Mouse (Mus musculus) adrenal gland, adult (tissue): ENCODE results near the gene A930002H24Rik.
"Not testable (repeated sequence)": the region's sequence is repeated elsewhere in the genome, so short reads cannot be mapped to it uniquely, and the experiment has no call there.

Source experiments
- DNase-seq, 2 experiments: peaks; one replicate each; pipeline ENCODE4 v3.0.0; 2022 to 2023; ENCODE audit warnings: low spot score in 1 of 2; ENCODE audit not compliant: inconsistent age in 2 of 2

The A930002H24Rik gene

DNA sequence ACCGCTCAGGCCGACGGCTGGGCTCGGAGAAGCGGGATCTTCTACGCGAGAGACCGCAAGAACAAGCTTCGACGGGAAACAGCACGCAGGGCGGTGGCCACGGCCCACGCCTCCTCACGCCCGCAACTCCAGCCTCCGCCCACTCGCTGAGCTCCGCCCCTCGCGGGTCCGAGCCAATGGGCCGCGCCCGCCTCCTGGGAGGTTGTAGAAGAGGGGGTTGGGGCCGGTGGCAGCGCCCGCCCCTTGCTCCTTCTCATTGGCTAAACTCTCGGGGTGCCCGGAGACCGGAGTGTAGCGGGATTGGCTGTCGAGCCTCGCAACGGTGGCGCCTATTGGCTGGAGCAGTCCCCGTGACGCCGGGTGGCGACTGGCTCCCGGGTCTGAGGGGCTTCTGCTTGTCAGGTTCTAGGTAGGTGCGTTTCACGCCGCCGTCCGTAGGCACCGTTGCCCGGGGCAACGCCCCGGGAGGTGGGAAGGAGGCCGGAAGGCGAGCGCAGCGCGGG, at the start of gene A930002H24Rik:
A930002H24Rik (minus strand) TSS at position 145 of the 503 bp plus-strand sequence.
- peak; percentile 99 for DNase-seq

GRCm38 (mm10) chr17:63909297-63909696, 45.7 kb upstream of the A930002H24Rik start:
- DNase-seq, result no peak

- no peak for DNase-seq
Measured at GRCm38 (mm10) chr17:63897050-63897449, 33.5 kb upstream of the A930002H24Rik start.

GRCm38 (mm10) chr17:63895829-63896228, 32.2 kb upstream of the A930002H24Rik start:
- no peak for DNase-seq

DNA sequence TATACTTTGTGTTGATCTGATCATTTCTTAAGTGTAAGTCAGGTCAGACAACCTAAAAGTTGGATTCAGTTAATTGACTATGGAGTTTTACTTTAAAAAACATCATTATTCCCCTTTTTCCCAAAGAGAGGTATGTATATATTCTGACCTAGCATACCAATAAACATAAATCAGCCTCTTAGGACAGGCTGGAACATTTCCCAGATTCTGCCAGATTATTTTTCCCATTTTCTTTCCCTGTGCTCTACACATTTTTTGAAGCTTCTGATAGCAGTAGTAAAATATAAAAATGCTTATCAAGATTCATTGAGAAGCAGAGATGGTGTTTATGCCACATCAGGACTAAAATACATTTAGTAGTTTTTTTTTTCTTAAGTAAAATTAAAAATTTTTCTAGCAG, 27.0 kb upstream of the A930002H24Rik start:
- DNase-seq, result no peak

DNA sequence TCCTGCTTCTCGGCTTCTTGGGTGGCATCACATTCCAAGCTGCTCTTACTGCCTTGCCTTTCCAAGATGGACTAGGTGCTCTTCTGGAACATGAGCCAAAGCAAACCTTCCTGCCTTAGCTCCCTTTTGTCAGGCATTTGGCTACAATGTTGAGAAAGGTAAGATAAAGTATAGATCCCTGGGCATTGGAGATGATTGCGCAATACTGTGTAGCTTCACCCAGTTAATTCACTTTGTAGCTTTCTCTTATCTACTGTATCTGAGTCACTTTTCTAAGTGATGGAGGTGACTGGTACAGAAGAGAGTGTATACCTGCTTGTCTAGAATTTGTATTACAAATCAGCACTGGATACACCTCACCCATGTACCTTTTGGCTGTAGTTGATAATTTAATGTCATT, 23.4 kb upstream of the A930002H24Rik start:
- DNase-seq, result no peak

DNA sequence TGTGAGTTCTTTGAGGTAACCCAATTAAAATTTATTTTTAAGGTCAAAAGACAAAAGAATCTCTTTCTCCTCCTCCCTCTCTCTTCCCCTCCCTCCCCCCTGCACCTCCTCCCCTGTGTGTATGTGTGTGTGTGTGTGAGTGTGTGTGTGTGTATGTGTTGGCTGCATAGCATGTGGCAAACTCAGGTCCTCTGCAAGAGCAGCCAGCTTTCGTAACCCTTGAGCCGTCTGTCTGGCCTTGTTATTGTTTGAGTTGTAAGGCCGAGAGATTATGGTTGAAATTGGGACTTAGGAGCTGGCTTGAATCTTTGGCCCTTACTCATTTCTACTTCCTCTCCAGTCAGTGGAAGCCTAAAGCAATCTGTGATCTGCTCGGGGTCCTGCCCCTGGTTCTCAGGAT, 16.4 kb upstream of the A930002H24Rik start:
- peak in 1 of 2 experiments; percentile 41 for DNase-seq

DNA sequence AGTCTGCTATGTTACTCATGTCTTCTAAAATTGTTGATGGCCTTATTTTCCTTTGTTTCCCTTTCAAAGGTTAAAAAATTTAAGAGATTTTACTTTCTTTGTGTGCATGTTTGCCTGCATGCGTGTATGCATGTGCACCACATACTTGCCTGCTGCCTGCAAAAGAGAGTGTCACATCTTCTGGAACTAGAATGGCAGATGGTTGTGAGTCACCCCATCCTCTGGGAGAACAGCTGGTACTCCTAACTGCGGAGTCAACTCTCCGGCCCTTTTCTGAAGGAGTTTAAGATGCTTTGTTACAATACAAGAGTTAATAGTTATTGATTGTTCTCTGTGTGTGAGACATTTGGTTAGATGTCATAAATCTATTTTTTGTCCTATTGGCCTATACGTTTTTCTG, 15.3 kb upstream of the A930002H24Rik start:
- DNase-seq, result no peak

GRCm38 (mm10) chr17:63871773-63872172, 8.2 kb upstream of the A930002H24Rik start:
- no peak for DNase-seq

DNA sequence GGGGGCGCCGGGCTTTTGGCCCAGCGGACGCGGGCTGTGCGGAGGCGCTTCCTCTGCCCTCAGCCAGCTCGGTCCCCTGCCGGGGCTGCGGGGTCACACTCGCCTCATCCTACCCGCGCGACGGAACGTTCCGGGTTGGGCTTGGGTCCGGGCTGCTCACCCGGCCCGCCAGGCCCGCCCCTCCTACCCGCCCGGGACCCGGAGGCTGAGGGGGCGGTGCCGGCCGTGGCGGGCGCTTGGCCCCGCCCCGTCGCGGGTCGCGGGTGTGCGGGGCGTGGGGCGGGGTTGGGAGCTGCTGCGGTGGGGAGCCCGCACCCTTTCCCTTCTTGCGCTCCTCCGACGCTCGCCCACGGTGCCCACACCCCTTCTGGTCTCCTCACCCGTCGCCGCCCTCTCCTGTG, 580 bp upstream of the A930002H24Rik start:
- DNase-seq, result no peak

GRCm38 (mm10) chr17:63863012-63863630, 470 bp downstream of the A930002H24Rik start, which contains the start of gene Fer:
Fer (plus strand) TSS chr17:63863062.
- DNase-seq, result no peak

GRCm38 (mm10) chr17:63862399-63862798, 1.2 kb downstream of the A930002H24Rik start:
- no peak for DNase-seq

GRCm38 (mm10) chr17:63860988-63861387, 2.6 kb downstream of the A930002H24Rik start:
- no peak for DNase-seq

DNA sequence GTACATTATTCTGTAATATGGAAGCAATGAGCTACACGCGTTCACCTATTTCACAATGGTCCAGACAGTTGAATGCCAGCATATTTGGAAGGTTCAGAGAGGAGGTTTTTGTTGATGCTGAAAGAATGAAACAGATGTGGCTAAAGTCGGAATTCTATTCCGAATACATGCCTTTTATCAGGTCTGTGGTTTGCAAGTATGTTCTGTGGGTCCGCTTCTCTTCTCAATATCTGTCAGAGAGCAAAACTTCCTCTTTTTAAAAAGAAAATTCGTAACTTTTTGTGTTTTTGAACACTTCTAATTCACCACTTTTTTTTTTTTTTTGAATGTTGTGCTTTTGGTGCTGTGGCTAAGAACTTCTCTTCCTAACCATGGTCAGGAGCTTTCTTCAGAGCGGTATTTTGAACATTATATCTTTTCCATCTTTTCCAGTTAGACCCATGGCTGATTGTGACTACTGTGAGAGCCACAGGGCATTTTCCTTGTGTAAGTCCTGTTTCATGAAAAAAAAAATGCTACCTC, 6.5 kb downstream of the A930002H24Rik start:
- no peak for DNase-seq

- no peak for DNase-seq
Measured at GRCm38 (mm10) chr17:63850016-63850415, 13.6 kb downstream of the A930002H24Rik start.

GRCm38 (mm10) chr17:63849566-63849965, 14.0 kb downstream of the A930002H24Rik start:
- DNase-seq, result peak; percentile 88 to 95

- no peak for DNase-seq
Measured at GRCm38 (mm10) chr17:63849151-63849550, 14.4 kb downstream of the A930002H24Rik start.

- DNase-seq, result not testable (repeated sequence)
Measured at GRCm38 (mm10) chr17:63845766-63846165, 17.8 kb downstream of the A930002H24Rik start.

- DNase-seq, result no peak
Measured at GRCm38 (mm10) chr17:63844936-63845335, 18.7 kb downstream of the A930002H24Rik start.

GRCm38 (mm10) chr17:63842226-63842625, 21.4 kb downstream of the A930002H24Rik start:
- DNase-seq, result no peak

DNA sequence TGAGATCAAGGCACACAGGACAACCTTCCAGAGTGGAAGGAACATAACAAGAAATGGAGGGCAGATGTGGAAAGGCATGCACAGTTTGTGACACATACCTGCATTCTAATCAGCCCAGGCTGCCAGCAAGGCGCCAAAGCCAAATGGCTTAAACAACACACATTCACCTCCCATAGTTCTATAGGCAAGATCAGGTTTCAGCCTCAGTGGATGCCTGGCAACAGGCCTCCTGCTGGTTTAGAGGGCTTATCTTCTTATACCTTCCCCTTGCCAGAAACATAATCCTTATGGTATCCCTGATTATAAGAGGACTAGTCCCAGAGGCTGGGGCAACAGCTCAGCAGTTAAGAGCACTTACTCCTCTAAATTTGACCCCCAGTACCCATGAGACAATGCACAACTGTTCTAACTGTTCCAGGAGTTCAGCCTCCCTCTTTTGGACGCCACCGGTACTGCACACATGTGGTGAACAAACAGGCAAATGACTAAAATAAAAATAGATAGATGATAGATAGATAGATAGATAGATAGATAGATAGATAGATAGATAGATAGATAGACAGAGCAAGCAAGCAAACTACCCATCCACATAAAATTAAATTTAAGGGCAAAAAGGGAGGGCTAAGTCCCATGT, 23.8 kb downstream of the A930002H24Rik start:
- DNase-seq, result no peak

- DNase-seq, result no peak
Measured at GRCm38 (mm10) chr17:63838144-63838543, 25.4 kb downstream of the A930002H24Rik start.
